Mouse (Mus musculus): ENCODE data around the gene Pfn3. TPM values are rescaled to one million over a fixed set of nuclear protein-coding genes. Genes with fewer than 3 reads are reported as not detected.
A peak's percentile ranks its signal among the peaks of the same experiment; 100 is the strongest.
"Not testable (repeated sequence)": the region's sequence is repeated elsewhere in the genome, so short reads cannot be mapped to it uniquely, and the experiment has no call there.

Gene Pfn3
- total and polyA plus RNA-seq, 2 experiments from 2014 or later: 0.52 to 0.68 TPM

DNA sequence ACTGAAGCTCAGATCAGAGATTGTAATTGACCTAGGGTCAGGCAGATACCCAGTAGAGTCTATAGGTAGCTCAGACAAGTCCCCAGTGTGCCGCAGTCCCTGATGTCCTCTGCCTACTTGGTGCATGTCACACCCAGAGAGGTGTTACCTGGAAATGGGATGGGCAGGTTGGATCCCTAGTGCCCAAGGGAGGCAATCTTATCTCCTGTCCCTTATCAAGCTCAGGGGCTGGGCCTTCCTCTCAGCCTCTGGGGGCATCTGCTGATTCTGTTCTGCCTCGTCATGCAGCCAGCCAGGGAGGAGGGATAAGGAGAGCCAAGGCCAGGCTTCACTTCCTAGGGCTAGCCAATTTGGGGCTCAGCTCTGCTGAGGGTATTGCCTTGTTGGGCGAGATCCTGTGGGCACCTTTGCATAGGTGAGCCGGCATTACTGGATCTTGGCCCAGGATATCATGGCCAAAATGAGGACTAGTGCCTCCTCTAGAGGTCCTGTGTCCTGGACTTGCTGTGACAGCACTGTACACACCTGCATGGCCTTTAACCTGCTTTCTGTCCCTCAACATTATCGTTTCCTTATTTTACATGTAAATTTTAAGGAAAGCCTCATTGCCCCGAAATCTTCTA, 31.6 kb upstream of the Pfn3 start:
- Histone ChIP-seq H3K4me2 (ENCODE audit: low read depth, low read length) (peak overlapping the region; percentile 90), H3K27ac (no peak overlapping the region), H3K4me1 (ENCODE audit: insufficient read depth, low read length) (peaks cover 21% of the 10 kb centered on the region), H3K4me3 (ENCODE audit: low read length) (peak overlapping the region; percentile 80; the same call in 1 of the 2 replicates), H3K9me3 (ENCODE audit: low read length) (no peaks in the 10 kb centered on the region), H3K27me3 (ENCODE audit: insufficient read depth, low read length) (no peaks in the 10 kb centered on the region), H3K9ac (replicated peaks; ENCODE audit: low read length) (peak overlapping the region; percentile 87; the same call in 1 of the 2 replicates), H3K36me3 (ENCODE audit: insufficient read depth, low read length) (peaks cover 9% of the 10 kb centered on the region; the same call in 1 of the 2 replicates)
- ATAC-seq: no peak
- no peak for DNase-seq (ENCODE audit: low spot score)
- no peak for TF ChIP-seq CTCF (IDR thresholded peaks at IDR 0.05; ENCODE audit: low read depth)
- 89% methylated on average over 6 of the region's 6 CpGs for WGBS

DNA sequence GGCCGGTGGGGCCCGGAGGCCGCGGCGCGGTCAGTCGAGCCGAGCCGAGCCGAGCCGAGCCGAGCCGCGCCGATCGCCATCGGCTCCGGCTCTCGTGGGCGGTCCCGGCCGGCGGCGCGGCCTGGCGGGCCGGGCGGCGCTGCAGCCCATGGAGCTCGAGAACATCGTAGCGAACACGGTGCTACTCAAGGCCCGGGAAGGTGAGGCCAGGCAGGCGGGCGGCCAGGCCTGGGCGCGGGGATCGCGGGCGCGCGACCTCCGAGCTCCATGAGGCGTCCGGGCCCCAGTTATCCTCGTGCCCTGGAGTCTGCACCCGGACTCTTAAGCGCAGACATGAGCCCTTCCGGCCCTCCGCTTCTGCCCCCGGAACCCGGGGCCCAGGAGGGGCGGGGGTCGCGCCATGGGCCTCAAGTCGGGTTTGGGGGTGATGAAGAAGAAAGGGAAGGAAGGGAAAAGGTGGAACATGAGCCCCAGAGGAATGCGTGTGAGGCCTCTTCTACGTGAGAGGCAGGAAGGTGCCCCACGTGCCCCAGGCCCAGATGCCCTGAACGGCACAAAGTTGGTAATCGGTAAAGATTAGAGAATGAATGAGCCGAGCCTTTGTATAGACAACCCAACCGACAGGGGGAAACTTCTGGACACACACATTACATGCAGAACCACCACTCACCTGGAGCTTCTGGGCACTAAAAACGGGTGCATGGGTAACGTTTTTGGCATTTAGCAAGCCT, 30.5 kb upstream of the Pfn3 start:
- under 1% methylated on average over 62 of the region's 66 CpGs for WGBS
- Histone ChIP-seq H3K27ac (peak overlapping the region; percentile 94), H3K4me1 (ENCODE audit: insufficient read depth, low read length) (peaks cover 21% of the 10 kb centered on the region), H3K36me3 (ENCODE audit: insufficient read depth, low read length) (no peaks in the 10 kb centered on the region), H3K4me3 (ENCODE audit: low read length) (peak overlapping the region; percentile 80), H3K9me3 (ENCODE audit: low read length) (no peaks in the 10 kb centered on the region), H3K9ac (replicated peaks; ENCODE audit: low read length) (peak overlapping the region; percentile 87), H3K4me2 (ENCODE audit: low read depth, low read length) (peak overlapping the region; percentile 90), H3K27me3 (ENCODE audit: insufficient read depth, low read length) (no peaks in the 10 kb centered on the region)
- DNase-seq (ENCODE audit: low spot score) (no peak), ATAC-seq (no peak; the same call in 1 of the 2 replicates)
- peak; percentile 28; the same call in 1 of the 2 replicates for TF ChIP-seq CTCF (IDR thresholded peaks at IDR 0.05; ENCODE audit: low read depth)

DNA sequence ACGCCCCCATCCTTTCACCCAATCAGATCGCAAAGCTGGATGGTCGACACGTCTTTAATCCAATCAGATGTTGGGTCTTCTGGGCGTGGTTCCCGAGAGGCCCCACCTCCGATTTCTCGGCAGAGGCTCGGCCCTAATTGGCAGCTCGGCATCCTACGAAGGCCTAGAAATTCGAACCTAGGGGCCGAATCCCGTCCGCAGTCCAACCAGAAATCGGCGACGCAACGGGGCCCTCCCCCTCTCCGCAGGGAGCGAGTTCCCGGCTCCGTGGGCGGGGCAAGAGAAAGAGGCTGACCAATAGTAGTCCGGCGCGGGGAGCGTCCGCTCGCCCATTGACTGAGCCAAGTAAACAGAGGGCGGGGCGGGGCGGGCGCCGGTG, 29.9 kb upstream of the Pfn3 start, which contains the start of gene Grk6:
TSS of gene Grk6 (plus strand) at position 136 of the 379 bp plus-strand sequence.
- H3K9me3 ChIP-seq (ENCODE audit: low read length): no peaks in the 10 kb centered on the region
- peaks cover 21% of the 10 kb centered on the region for H3K4me1 ChIP-seq (ENCODE audit: insufficient read depth, low read length)
- no peaks in the 10 kb centered on the region for H3K36me3 ChIP-seq (ENCODE audit: insufficient read depth, low read length)
- ATAC-seq: peak; percentile 97
- H3K4me2 ChIP-seq (ENCODE audit: low read depth, low read length): peak within 1 kb of the TSS; percentile 90
- H3K4me3 ChIP-seq (ENCODE audit: low read length): peak within 1 kb of the TSS; percentile 80
- no peak for TF ChIP-seq CTCF (IDR thresholded peaks at IDR 0.05; ENCODE audit: low read depth)
- H3K27me3 ChIP-seq (ENCODE audit: insufficient read depth, low read length): no peaks in the 10 kb centered on the region
- peak within 1 kb of the TSS; percentile 94 for H3K27ac ChIP-seq
- peak within 1 kb of the TSS; percentile 87 for H3K9ac ChIP-seq (replicated peaks; ENCODE audit: low read length)
- WGBS: under 1% methylated on average over 34 of the region's 35 CpGs
- DNase-seq (ENCODE audit: low spot score): peak; percentile 100

DNA sequence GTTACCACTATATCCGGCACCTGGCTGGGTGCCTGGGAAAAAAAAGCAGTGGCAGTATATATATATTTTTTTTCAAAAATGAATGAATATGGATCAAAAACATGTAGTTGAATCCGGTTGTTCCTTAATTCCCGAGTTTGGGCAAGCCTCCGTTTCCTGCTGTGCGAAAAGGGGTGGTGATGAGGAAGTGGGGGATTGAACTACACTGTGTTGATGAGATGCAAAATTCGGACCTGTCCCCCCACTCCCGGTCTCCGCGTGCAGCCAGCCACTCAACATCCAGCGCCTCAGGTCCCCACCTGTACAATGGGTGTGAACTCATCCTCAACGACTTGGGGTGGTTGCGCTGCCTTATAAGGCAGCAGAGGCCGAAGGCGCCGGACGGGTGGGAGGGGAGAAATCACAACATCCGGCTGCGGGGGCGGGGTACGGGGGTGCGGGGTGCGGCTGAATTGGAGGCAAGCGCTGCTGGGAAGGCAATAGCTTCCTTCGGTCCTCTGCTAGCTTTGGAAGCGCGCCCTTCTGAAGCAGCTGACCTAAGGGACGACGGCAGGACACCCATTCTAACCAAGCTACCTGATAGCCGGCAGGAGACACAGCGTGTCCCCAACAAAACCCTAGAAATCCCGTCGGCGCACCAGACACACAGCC, 29.4 kb upstream of the Pfn3 start:
- peak overlapping the region; percentile 94 for H3K27ac ChIP-seq
- TF ChIP-seq CTCF (IDR thresholded peaks at IDR 0.05; ENCODE audit: low read depth): no peak
- H3K27me3 ChIP-seq (ENCODE audit: insufficient read depth, low read length): no peaks in the 10 kb centered on the region
- no peaks in the 10 kb centered on the region for H3K9me3 ChIP-seq (ENCODE audit: low read length)
- peak overlapping the region; percentile 70 for H3K4me2 ChIP-seq (ENCODE audit: low read depth, low read length)
- peak; percentile 72 for ATAC-seq
- H3K36me3 ChIP-seq (ENCODE audit: insufficient read depth, low read length): no peaks in the 10 kb centered on the region
- peak; percentile 80 for DNase-seq (ENCODE audit: low spot score)
- 2% methylated on average over 33 of the region's 33 CpGs for WGBS
- H3K9ac ChIP-seq (replicated peaks; ENCODE audit: low read length): peak overlapping the region; percentile 54
- H3K4me1 ChIP-seq (ENCODE audit: insufficient read depth, low read length): peaks cover 21% of the 10 kb centered on the region
- peak overlapping the region; percentile 80 for H3K4me3 ChIP-seq (ENCODE audit: low read length)

DNA sequence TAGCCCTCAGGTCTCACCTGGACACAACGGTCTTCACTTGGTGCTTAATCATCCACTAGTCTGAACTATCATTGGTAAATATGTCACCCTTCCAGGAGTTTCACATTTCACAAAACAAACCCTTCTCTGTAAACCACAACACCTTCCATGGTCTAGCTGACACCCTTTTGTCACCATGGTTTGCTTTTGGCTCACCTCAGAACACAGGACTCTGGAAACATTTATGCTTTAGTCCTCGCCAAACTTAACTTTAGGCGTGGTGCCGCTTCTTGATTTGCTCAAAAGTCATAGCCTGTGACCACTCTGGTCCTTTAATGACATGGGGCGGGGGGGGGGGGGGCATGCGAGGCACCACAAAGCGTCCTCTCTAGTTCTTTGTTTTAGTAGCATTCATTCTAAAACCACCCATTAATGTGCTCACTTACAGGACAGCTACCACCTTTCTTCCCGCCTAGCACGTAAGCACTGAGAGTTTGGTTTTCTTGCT, 28.8 kb upstream of the Pfn3 start:
- no peak for TF ChIP-seq CTCF (IDR thresholded peaks at IDR 0.05; ENCODE audit: low read depth)
- no peak for ATAC-seq
- Histone ChIP-seq H3K9ac (replicated peaks; ENCODE audit: low read length) (peak overlapping the region; percentile 54; the same call in 1 of the 2 replicates), H3K4me2 (ENCODE audit: low read depth, low read length) (peak overlapping the region; percentile 70), H3K4me3 (ENCODE audit: low read length) (peak overlapping the region; percentile 80), H3K27ac (peak overlapping the region; percentile 94; the same call in 1 of the 2 replicates), H3K9me3 (ENCODE audit: low read length) (no peaks in the 10 kb centered on the region), H3K4me1 (ENCODE audit: insufficient read depth, low read length) (peaks cover 21% of the 10 kb centered on the region), H3K36me3 (ENCODE audit: insufficient read depth, low read length) (no peaks in the 10 kb centered on the region), H3K27me3 (ENCODE audit: insufficient read depth, low read length) (no peaks in the 10 kb centered on the region)
- WGBS: 41% methylated on average over 9 of the region's 9 CpGs
- no peak for DNase-seq (ENCODE audit: low spot score)

DNA sequence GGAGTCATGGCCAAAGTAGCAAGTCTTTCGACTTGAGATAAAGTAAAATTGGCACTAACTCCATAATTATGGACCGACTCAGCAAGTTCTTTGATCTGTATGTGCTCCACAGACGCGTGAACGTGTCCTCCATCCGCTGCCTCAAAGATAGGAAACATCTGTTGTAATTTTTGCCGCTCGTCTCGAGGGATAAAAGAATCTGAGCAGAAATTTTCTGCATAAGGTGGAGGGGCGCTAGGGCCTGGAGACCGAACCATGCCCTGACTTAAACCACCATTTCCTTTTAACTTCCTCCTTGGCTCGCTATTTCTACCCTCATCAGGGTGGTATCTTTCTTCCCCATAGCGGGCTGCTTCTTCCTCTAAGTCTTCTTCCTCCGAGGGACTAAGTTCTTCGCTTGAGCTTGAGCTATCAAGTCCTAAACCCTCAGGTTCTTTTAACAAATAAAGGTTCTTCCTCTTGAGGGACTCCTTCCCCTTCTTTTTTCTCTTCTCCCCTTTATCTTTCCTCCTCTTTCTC, 22.1 kb upstream of the Pfn3 start:
- not testable (repeated sequence) for H3K27ac ChIP-seq; H3K27me3 ChIP-seq (ENCODE audit: insufficient read depth, low read length); H3K36me3 ChIP-seq (ENCODE audit: insufficient read depth, low read length); H3K4me2 ChIP-seq (ENCODE audit: low read depth, low read length); H3K9ac ChIP-seq (replicated peaks; ENCODE audit: low read length); H3K9me3 ChIP-seq (ENCODE audit: low read length); DNase-seq (ENCODE audit: low spot score); ATAC-seq; H3K4me3 ChIP-seq (ENCODE audit: low read length); H3K4me1 ChIP-seq (ENCODE audit: insufficient read depth, low read length)
- WGBS: 86% methylated on average over 15 of the region's 15 CpGs
